Comparison of ENCODE assay signal across 31 mouse cellular contexts in genomic region chr10:26220729-26221128, GRCm38 (mm10). TPM values are rescaled to one million over a fixed set of nuclear protein-coding genes. Genes with fewer than 3 reads are reported as not detected.
"Had no signal": no experiment of that assay in that cellular context is flagged by ENCODE, and none has a peak within 500 bp of the region (broad histone marks: within the 10 kb centered on the region; RNA-seq: fewer than 3 reads in every experiment).

No protein-coding gene starts in this region.

- H3K4me1 ChIP-seq: heart, embryonic 13.5 days; heart, embryonic 15.5 days; hindbrain, embryonic 13.5 days; hindbrain, embryonic 15.5 days; kidney, embryonic 15.5 days; limb, embryonic 12.5 days; liver, embryonic 13.5 days; liver, embryonic 15.5 days had no signal

- H3K9me3 ChIP-seq: heart, embryonic 13.5 days; heart, embryonic 15.5 days; hindbrain, embryonic 13.5 days; hindbrain, embryonic 15.5 days; kidney, embryonic 15.5 days; limb, embryonic 10.5 days; limb, embryonic 12.5 days; liver, embryonic 13.5 days; liver, embryonic 15.5 days had no signal

- H3K4me2 ChIP-seq: heart, embryonic 11.5 days; heart, embryonic 13.5 days; heart, embryonic 15.5 days; hindbrain, embryonic 13.5 days; hindbrain, embryonic 15.5 days; kidney, embryonic 15.5 days; limb, embryonic 12.5 days; liver, embryonic 11.5 days; liver, embryonic 13.5 days; liver, embryonic 15.5 days had no signal

- H3K27me3 ChIP-seq: heart, embryonic 13.5 days; heart, embryonic 15.5 days; hindbrain, embryonic 13.5 days; hindbrain, embryonic 15.5 days; kidney, embryonic 15.5 days; limb, embryonic 12.5 days; liver, embryonic 13.5 days; liver, embryonic 15.5 days had no signal

- ATAC-seq: hindbrain, postnatal 0 days had no signal

- H3K27ac ChIP-seq: heart, adult 2 months; heart, embryonic 13.5 days; heart, embryonic 15.5 days; hindbrain, embryonic 13.5 days; hindbrain, embryonic 15.5 days; hindbrain, postnatal 0 days; kidney, embryonic 15.5 days; left cerebral cortex, adult 2 months; limb, embryonic 10.5 days; limb, embryonic 12.5 days; liver, embryonic 13.5 days; liver, embryonic 15.5 days had no signal

- H3K4me3 ChIP-seq: heart, adult 2 months; heart, embryonic 13.5 days; heart, embryonic 15.5 days; hindbrain, embryonic 13.5 days; hindbrain, embryonic 15.5 days; kidney, embryonic 15.5 days; left cerebral cortex, adult 2 months; limb, embryonic 10.5 days; limb, embryonic 12.5 days; liver, embryonic 13.5 days; liver, embryonic 15.5 days had no signal

- DNase-seq: gastrocnemius, postnatal 14 days; gastrocnemius, postnatal 36 days; heart, adult 11 months; heart, adult 2 months; heart, postnatal 14 days; heart, postnatal 36 days; kidney, adult 11 months; kidney, adult 2 months; kidney, adult 9 months; kidney, postnatal 10 days; kidney, postnatal 36 days; layer of hippocampus, adult 9-11 months; liver; liver, embryonic 13.5 days had no signal

- H3K9ac ChIP-seq: heart, embryonic 13.5 days; heart, embryonic 15.5 days; hindbrain, embryonic 13.5 days; hindbrain, embryonic 15.5 days; kidney, embryonic 15.5 days; limb, embryonic 12.5 days; liver, embryonic 13.5 days; liver, embryonic 15.5 days had no signal

- H3K36me3 ChIP-seq: heart, embryonic 13.5 days; heart, embryonic 15.5 days; hindbrain, embryonic 13.5 days; hindbrain, embryonic 15.5 days; kidney, embryonic 15.5 days; limb, embryonic 10.5 days; limb, embryonic 12.5 days; liver, embryonic 13.5 days; liver, embryonic 15.5 days had no signal

RNA-seq across cellular contexts. Expression of gene Samd3, which starts 8.8 kb away (rescaled TPM):
- total RNA-seq: gastrocnemius, adult 18-20 months; gastrocnemius, adult 8-10 months; gastrocnemius, postnatal 14 days; gastrocnemius, postnatal 36 days; heart, adult 2 months; heart, postnatal 14 days; heart, postnatal 36 days; layer of hippocampus, adult 18-20 months; layer of hippocampus, adult 8-10 months had no signal
- polyA plus RNA-seq: heart, embryonic 11.5 days; heart, embryonic 13.5 days; heart, embryonic 15.5 days; heart, postnatal 0 days; kidney, embryonic 15.5 days; limb, embryonic 12.5 days; liver, embryonic 11.5 days; liver, embryonic 13.5 days; liver, embryonic 15.5 days had no signal
